Mouse (Mus musculus): ENCODE results near the gene Wnt9a.
"Not testable (repeated sequence)": the region's sequence is repeated elsewhere in the genome, so short reads cannot be mapped to it uniquely, and the experiment has no call there.

Gene Wnt9a

DNA sequence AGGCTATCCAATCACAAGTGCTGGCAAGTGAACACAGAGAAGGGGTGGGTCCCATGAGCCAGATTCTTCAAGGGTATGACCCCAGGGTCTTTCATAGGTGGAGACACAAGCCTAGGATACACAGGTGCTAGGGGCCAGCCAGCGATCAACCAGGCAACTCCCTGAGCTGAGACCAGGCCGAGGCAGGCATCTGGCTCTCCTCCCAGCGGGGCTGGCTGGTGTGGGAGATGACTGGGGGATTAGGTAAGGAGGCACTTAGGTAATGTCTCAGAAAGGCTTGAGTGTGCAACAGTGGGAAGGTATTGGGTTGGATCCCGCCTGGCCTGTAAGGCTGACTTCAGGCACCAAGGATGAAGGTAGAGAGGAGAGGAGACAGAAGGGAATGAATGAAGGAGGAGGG, 28.4 kb downstream of the Wnt9a start:
- no peak for DNase-seq (ENCODE audit: low read depth)

DNA sequence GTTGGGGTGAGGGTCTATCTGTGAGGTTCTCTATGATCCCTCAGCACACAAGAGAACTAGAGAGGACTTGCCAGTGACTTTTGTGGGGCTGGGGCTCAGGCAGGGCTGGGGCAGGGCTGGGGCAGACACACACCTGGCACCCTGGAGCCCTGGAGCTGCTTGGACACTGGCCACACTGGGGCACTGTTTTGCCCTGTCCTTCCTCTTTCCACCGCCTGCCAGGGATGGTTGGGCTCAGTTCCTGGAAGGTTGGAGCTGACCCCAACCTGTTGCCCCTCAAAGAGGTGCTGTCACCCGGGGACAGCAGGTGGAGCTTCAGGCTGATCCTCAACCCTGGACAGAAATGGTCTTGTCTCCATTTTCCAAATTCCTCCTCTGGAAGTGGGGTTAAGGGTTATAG, 29.2 kb downstream of the Wnt9a start:
- DNase-seq (ENCODE audit: low read depth) = no peak

DNA sequence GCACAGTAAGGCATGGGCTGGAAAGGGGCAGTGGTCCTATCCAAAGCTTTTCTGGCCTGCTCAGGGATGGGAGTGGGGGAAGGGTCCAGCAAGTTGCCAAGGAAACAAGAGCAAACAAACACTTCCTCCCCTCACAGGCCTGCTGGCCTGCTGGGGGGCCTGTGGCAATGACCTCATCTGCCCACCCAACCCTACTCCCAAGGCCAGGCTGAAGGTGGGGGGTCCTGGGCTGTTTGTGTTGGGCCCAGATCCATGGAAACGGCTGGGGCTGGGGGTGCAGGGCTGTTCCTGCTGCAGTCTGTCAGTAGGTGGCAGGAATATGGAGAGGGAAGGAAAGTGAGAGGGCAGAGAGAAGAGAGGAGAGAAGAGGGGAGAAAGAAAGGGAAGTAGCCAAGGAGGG, 29.7 kb downstream of the Wnt9a start:
- DNase-seq (ENCODE audit: low read depth) = no peak

DNA sequence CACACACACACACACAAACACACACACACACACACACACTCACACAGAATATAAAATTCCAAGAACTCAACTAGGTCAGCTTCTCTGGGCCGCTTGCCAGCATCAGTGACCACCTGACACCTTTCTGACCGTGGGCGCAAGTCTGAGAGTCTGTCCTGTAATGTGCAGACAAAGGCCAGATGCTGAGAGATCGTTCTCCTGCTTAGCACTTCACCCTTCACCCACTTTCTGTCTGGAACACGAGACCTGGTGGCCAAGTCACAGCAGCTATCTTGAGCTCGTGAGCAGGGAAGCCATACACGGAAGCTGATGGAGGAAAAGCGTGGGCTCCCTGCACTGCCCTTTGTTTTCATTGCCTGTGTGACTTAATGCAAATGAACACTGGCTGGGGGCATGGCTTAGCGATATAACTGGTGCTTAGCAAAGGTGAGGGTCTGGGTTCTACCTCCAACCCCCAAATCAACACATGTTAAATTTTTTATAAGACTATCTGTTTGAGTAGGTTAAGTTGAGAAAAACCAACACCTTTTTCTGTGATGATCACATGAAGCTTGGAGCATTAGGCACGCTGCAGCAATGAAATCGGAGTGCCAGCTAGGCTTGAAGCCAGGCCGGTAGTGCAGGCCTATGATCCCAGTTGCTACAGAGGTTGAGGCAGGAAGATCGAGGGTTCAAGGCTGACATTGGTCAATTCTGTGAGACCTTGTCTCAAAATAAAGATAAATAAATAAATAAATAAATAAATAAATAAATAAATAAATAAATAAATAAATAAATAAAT, 31.4 kb downstream of the Wnt9a start:
- DNase-seq (ENCODE audit: low read depth) = no peak

DNA sequence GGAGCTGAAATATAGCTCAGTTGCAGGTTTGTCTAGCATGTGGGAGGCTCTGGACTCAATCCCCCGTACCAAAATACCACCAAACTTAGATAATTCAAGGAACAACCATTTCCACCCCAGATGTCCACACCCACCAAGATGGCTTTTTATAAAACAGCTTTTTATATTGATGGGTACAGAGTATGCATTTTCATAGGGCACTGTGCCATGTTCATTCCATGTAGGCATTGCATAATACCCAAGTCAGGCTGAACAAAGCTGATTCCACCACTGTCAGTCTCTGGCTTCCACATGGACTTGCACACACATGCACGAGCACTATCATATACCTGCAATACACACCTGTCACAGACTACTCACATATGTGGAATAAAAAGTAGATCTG, 32.0 kb downstream of the Wnt9a start:
- no peak for DNase-seq (ENCODE audit: low read depth)

DNA sequence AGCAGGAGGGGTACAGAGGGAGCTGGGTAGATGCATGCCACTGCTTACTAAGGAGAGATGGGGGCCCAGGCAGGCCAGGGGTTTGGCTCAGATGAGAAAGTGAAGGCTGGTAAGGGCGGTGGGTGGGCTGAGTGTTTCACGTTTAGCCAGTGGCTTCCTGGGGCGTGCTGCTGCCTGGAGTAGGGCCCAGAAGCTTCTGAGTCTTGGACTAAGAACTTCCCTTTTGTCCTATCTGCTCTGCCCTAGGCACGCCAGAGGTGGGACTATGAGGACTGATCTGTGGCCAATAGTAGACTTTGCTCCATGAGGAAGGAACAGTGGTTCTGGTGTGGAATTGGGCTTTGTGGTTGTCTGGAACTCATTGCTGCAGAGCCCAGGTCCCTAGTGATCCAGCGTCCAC, 36.2 kb downstream of the Wnt9a start:
- DNase-seq (ENCODE audit: low read depth) = no peak

DNA sequence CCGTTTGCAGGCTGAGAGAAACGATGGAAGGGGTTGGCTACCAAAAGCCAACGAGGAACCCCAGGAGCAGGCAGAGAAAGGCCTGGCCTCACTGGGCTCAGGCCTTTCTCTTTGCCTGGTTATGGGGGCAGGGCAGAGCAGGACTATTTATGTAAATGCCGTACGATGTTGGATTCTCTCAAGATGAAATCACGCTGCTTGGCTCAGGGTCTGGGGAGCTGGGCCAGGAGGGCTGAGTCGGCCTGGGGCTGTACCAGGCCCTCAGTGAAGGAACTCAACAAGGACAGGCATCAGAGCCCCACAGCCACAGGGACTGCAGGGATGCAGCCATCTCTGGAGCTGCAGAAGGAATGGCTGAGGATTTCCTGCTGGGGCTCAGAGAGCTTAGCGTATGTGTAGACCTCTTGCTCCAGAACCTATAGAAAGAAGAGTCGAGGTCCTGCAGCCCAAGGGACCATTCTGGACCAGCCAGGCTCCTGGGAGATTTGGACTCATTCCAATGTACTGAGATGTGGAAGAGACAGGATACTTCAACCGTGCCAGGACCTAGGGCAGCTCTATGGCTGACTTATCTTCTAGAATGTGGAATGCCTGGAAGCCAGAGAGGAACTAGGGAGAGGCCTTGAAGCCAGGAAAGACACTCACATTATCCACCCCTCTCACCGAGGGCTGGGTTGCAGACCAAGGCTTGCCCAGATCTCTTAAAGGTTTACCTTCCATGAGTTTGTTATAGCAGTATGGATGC, 39.6 kb downstream of the Wnt9a start:
- DNase-seq (ENCODE audit: low read depth) = no peak

DNA sequence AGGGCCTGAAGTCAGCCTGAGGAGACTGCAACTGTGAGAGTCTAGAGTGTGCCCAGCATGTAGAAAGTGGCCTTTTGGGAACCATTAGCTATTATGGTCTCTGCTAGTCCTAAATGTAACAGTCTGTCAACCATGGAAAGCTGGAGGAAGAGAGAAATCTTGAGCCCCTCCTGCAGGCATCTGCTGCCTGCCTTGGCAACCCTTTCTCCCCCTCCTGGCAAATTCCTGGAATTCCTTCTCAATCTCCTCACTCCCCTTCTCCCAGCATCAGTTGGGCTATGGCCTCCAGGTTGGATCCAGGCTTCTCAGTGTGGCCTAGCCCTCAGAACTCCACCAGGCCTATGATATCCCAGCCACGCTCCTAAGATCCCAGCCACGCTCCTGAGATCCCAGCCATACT, 43.6 kb downstream of the Wnt9a start:
- DNase-seq (ENCODE audit: low read depth) = no peak

DNA sequence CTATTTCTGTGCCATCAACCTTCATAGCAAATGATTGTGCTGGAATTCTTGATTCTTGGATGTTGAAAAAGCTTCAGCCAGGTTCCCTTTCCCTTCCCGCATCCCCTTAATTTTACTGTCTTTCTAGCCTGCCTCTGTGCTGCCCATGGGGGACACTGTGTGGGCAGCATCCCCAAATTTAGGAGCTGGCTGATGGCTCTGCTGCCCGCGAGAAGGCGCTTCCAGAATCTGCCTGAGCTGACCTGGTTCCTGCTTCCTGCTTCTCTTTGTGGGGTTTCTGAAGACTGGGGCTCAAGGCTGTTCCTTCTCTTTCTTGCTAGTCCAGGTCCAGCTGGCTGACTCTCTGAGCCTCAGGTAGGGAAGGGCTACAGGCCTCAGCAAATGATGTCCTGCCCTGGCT, 48.1 kb downstream of the Wnt9a start:
- no peak for DNase-seq (ENCODE audit: low read depth)

DNA sequence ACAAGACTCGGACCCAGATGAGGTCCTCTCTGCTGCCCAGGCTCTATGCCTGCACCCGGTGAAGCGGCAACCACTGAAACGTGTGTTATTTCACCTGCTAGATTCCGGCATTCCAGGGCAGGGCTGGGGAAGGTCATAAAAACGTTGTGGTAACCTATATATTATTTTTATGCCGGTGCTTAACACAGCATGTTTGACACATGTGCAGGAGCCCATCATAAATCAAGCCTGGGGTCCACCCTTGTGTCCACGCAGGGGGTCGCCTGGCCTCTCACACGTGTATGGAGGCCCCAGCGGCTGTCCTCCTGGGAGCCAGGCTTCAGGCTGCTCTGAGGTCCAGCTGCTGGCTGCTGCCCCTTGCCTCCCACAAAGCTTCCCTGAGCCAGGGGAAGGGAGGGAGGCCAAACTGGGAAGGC, 50.2 kb downstream of the Wnt9a start:
- DNase-seq (ENCODE audit: low read depth) = no peak

DNA sequence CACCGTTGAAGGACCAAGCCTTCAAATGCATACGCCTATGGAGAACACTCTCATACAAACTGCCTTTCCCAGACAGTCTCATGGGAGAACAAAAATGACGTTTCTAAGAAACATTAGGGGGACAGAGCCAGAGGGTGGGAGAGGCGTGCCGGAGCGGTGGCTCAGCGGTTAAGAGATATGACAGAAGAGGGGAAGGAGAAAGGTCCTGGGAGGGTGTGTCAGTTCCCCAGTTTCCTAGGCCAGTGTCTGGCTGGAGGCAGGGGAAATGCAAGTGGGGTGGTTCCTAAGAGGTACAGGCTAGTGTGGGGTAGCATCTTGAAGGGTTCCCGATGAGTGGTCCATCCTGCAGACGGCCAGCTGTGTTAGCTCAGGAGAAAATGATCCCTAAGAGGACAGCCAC, 54.6 kb downstream of the Wnt9a start:
- no peak for DNase-seq (ENCODE audit: low read depth)

DNA sequence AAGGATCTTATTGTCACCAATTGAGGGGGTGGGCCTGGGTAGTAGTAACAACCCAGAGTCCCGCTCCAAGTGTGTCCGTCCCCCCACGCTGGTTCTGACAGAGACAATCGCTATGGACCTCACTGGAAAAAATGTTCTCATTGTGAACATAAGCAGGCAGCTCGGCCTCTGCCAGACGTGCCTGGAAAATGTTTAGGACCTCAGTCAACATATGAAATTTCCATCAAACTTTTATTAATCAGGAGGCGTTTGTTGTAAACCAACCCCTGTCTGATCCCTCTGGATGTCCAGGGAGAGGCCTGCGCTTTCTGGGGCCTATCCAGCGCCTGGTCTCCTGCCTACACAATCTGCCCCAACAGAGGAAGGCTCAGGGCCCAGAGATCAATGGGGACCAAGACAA, 57.3 kb downstream of the Wnt9a start:
- DNase-seq (ENCODE audit: low read depth) = no peak

DNA sequence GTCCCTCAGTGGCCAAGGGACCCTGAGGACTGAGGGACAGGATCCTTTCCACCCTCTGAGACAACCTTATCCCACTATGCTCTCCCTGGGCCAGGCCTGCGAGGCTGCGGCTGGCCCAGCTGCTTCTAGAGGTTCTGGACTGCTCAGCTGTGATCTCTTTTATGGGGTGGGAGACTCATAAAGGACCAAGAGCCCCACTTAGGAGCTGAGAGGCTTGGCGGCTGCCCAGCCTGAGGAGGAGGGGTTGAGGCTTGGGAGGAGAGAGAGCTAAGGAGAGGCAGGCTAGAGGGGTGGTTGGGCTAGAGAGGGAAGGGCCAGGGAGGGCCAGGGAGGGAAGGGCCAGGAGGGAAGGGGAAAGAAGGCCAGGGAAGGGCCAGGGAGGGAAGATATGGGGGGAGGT, 57.7 kb downstream of the Wnt9a start:
- no peak for DNase-seq (ENCODE audit: low read depth)

DNA sequence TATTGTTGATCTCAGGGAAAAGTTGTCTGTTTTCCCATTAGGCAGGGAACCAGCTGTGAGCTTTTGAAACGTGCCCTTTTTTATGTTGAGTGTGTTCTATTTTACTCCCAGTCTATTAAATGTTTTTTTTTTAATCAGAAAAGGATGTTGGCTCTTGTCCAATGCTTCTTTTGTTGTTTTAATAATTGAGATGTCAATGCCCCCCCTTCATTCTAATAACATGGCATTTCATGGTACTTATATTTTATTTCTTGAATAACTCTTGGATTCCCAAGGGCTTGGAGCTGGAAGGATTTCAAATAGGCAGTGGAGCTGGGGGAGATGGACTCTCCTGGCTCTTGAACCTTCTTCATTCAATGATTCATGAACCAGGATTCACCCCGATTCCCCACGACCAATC, 59.3 kb downstream of the Wnt9a start:
- no peak for DNase-seq (ENCODE audit: low read depth)

DNA sequence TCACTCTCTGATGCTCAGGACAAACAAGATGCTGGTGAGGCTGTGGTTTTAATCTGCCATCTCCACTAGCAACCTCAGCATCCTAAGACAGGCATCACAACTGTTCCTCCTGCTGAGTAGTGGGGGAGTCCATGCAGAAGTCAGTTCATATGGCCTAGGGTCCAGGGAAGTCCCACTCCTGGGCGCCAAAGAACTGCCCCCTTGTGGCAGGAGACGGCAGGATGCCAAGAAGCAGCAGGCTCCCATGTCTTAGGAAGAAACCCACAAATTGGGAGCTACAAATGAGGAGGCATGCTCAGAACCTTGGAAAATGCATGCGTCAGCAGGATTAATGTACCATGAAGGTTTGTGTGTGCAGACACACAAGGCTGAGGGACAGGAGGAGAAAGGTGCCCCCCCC, 59.9 kb downstream of the Wnt9a start:
- DNase-seq (ENCODE audit: low read depth) = peak; percentile 16

DNA sequence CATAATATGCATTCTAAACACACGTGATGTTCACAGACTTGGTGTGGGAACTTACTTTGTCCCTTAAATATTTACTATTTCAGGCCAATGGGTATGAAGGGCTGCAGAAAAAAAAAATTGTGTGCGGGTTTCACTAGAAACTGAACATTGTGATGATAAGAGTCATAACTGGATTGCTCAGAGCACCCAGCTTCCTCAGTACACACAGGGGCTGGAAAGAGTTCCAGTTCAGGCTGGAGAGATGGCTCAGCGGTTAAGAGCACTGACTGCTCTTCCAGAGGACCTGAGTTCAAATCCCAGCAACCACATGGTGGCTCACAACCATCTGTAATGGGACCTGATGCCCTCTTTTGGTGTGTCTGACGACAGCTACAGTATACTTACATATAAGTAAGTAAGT, 61.2 kb downstream of the Wnt9a start:
- not testable (repeated sequence) for DNase-seq (ENCODE audit: low read depth)

DNA sequence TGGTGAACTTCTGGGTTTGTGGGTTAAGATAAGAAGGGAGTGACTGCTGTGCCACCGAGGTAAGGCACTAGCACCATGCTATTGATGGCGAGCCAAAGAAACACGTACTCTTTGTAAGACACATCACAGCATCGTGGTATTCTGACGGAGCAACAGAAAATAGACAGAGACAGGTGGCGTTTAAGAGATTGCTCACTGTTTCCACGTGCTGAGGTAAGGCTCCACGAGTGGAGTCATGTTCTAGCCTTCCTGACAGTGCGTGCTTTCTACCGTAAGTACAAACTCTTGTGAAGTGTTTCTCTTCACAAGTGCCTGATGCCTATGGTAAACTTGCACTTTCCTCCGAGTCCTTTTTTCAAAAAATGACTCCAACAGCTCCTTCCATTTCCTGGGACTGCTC, 63.1 kb downstream of the Wnt9a start:
- DNase-seq (ENCODE audit: low read depth) = no peak

DNA sequence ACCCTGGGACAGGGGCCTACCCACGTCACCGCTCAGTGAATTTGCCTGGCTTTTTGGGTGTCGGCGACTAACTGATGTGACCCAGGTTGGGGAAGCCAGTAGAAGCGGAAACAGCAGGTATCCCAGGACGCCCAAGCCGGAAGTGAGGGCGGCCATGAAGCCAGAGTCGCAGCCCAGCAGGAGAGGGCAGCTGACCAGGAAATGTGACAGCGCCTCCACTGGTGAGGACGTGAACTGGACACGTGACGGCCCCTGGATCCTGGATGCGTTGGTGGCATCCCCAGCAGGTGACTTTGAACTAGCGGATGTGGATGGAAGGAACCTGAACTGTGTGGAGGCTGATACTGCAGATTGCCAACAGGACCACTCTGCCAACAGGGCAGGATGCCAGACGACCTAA, 68.7 kb downstream of the Wnt9a start, which contains the start of gene Prss38:
Prss38 (minus strand) TSS at position 183 of the 400 bp plus-strand sequence.
- no peak for DNase-seq (ENCODE audit: low read depth)

DNA sequence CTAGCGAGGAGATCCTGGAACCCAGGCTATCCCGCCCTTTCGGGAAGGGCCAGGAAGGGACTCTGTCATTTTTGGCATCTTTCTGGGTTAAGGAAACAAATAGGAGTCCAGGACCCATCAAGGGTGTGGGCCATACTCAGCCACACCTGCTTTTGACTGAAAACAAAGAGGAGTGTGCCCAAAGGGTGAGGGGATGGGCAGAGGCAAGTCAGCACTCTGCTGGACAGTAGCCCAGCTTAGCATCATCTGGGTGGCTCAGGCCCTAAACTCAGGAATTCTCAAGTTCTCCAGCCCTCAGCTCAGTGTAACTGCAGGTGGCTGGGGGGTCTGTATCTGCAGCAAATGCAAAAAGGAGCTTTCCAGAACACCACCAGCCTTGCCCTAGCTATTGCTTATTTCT, 71.3 kb downstream of the Wnt9a start:
- no peak for DNase-seq (ENCODE audit: low read depth)

DNA sequence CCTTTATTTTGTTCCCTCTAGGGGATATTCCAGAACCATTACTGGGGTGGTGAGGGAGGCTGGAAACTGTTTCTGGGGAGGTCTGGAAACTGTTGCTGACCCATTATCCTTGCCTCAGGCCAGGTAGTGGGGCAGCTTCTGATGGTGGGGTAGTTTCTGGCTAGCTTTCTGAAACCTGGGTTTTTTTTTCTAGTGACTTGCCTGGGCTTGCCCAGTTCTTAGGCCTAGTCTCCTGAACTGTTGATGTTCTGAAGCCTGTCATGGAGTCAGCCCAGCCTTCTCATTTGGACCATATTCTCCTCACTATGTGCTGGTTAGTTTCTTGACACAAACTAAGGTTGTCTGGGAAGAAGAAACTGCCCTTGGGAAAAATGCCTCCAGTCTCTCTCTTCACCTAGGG, 72.8 kb downstream of the Wnt9a start:
- no peak for DNase-seq (ENCODE audit: low read depth)
